Mouse (Mus musculus): ENCODE measurements around the gene Ly6g6c.
"Not testable (repeated sequence)": the region's sequence is repeated elsewhere in the genome, so short reads cannot be mapped to it uniquely, and the experiment has no call there.

Gene Ly6g6c

GRCm38 (mm10) chr17:35031880-35032279 is 33.3 kb upstream of the Ly6g6c start:
- no peak for DNase-seq (ENCODE audit: low spot score)

- no peak for DNase-seq (ENCODE audit: low spot score)
Measured at GRCm38 (mm10) chr17:35032323-35032870, 32.8 kb upstream of the Ly6g6c start.

- DNase-seq (ENCODE audit: low spot score): not testable (repeated sequence)
Measured at GRCm38 (mm10) chr17:35033703-35034102, 31.5 kb upstream of the Ly6g6c start.

- DNase-seq (ENCODE audit: low spot score): no peak
Measured at GRCm38 (mm10) chr17:35034896-35035295, 30.3 kb upstream of the Ly6g6c start.

GRCm38 (mm10) chr17:35039121-35039873 is 25.9 kb upstream of the Ly6g6c start:
- no peak for DNase-seq (ENCODE audit: low spot score)

GRCm38 (mm10) chr17:35043794-35044193 is 21.4 kb upstream of the Ly6g6c start:
- DNase-seq (ENCODE audit: low spot score): no peak

- DNase-seq (ENCODE audit: low spot score): no peak
Measured at GRCm38 (mm10) chr17:35044904-35045806, 20.0 kb upstream of the Ly6g6c start.

GRCm38 (mm10) chr17:35045807-35046680 is 19.1 kb upstream of the Ly6g6c start:
- DNase-seq (ENCODE audit: low spot score): no peak

- DNase-seq (ENCODE audit: low spot score): peak; percentile 84
Measured at GRCm38 (mm10) chr17:35046681-35047455, 18.3 kb upstream of the Ly6g6c start, which contains the start of gene Msh5. Gene Msh5, minus strand, starts transcription at chr17:35046745.

GRCm38 (mm10) chr17:35047688-35048087 is 17.5 kb upstream of the Ly6g6c start:
- DNase-seq (ENCODE audit: low spot score): no peak

GRCm38 (mm10) chr17:35048149-35048931 is 16.8 kb upstream of the Ly6g6c start:
- no peak for DNase-seq (ENCODE audit: low spot score)

GRCm38 (mm10) chr17:35048932-35049440 is 16.2 kb upstream of the Ly6g6c start:
- no peak for DNase-seq (ENCODE audit: low spot score)

- no peak for DNase-seq (ENCODE audit: low spot score)
Measured at GRCm38 (mm10) chr17:35049561-35050016, 15.6 kb upstream of the Ly6g6c start, which contains the start of gene Clic1. Gene Clic1, plus strand, starts transcription at chr17:35049966.

GRCm38 (mm10) chr17:35050126-35050750 is 14.9 kb upstream of the Ly6g6c start:
- DNase-seq (ENCODE audit: low spot score): no peak

GRCm38 (mm10) chr17:35051156-35052086 is 13.8 kb upstream of the Ly6g6c start:
- no peak for DNase-seq (ENCODE audit: low spot score)

- no peak for DNase-seq (ENCODE audit: low spot score)
Measured at GRCm38 (mm10) chr17:35052271-35052798, 12.9 kb upstream of the Ly6g6c start.

- DNase-seq (ENCODE audit: low spot score): no peak
Measured at GRCm38 (mm10) chr17:35055691-35056495, 9.3 kb upstream of the Ly6g6c start.
